Mouse (Mus musculus) liver, embryonic 14.5 days (tissue): ENCODE measurements around the gene Cfap97d2. TPM values are rescaled to one million over a fixed set of nuclear protein-coding genes. Genes with fewer than 3 reads are reported as not detected.

Source experiments
- ATAC-seq: fragments of 200-750 bp; cut with Nextera tagmentation; 2 replicates; pipeline ENCODE4 v1.8.0; 2017; ENCODE audit warnings: moderate number of reproducible peaks, mild to moderate bottlenecking, moderate library complexity; ENCODE audit not compliant: insufficient read depth
- DNase-seq, 3 experiments: peaks; one replicate each; pipeline ENCODE4 v3.0.0-alpha.2; 2012 to 2013; ENCODE audit warnings: low read depth in 3 of 3, low spot score in 3 of 3
- H3K27ac ChIP-seq: fragments of 300-500 bp; sonication (generic); 2 replicates; pipeline ENCODE4 v1.5.1; 2014; ENCODE audit warnings: moderate library complexity, mild to moderate bottlenecking, control low read depth, inconsistent platforms
- H3K27me3 ChIP-seq: fragments of 300-500 bp; sonication (generic); 2 replicates; pipeline ENCODE4 v1.6.1; 2014; ENCODE audit warnings: mild to moderate bottlenecking, low read length, moderate library complexity; ENCODE audit not compliant: control insufficient read depth, insufficient read depth
- H3K36me3 ChIP-seq: fragments of 300-500 bp; sonication (generic); replicated peaks from 2 replicates; pipeline ENCODE4 v1.6.1; 2014; ENCODE audit warnings: low read depth; ENCODE audit not compliant: control insufficient read depth, insufficient read depth
- H3K4me1 ChIP-seq, 2 experiments: fragments of 200-500 bp in 1 of 2; fragments of 300-500 bp in 1 of 2; sonication (generic) in 1 of 2; replicated peaks; 2 replicates each; pipeline ENCODE4 v1.6.1; 2012 to 2014; ENCODE audit warnings: antibody characterized with exemption in 1 of 2, inconsistent platforms in 1 of 2, low read length in 1 of 2; ENCODE audit not compliant: control insufficient read depth in 2 of 2, insufficient read depth in 2 of 2
- H3K4me2 ChIP-seq: fragments of 300-500 bp; sonication (generic); 2 replicates; pipeline ENCODE4 v1.6.1; 2014; ENCODE audit warnings: low read depth, mild to moderate bottlenecking, control low read depth, moderate library complexity
- H3K4me3 ChIP-seq, 2 experiments: fragments of 200-500 bp in 1 of 2; fragments of 300-500 bp in 1 of 2; sonication (generic) in 1 of 2; 2 replicates each; pipeline ENCODE4 v1.5.1; 2012 to 2014; ENCODE audit warnings: low read depth in 2 of 2, low read length in 2 of 2, mild to moderate bottlenecking in 2 of 2, control low read depth in 1 of 2, inconsistent platforms in 1 of 2, moderate library complexity in 1 of 2; ENCODE audit not compliant: insufficient read depth in 1 of 2
- H3K9ac ChIP-seq: fragments of 300-500 bp; sonication (generic); replicated peaks from 2 replicates; pipeline ENCODE4 v1.6.1; 2014; ENCODE audit warnings: mild to moderate bottlenecking, control low read depth, moderate library complexity
- H3K9me3 ChIP-seq: fragments of 300-500 bp; sonication (generic); 2 replicates; pipeline ENCODE4 v1.6.1; 2016; ENCODE audit warnings: low read length, mixed read lengths; ENCODE audit not compliant: control insufficient read depth
- CTCF ChIP-seq: IDR thresholded peaks from 2 replicates; pipeline ENCODE4 v1.5.1; 2016; ENCODE audit warnings: antibody characterized with exemption, low read depth, control low read depth
- EP300 ChIP-seq: IDR thresholded peaks from 2 replicates; pipeline ENCODE4 v1.6.1; 2016; ENCODE audit warnings: antibody characterized with exemption, low read depth
- WGBS: fragments of 180-500 bp; shearing (Covaris S2); extraction: QIAGEN DNeasy Blood & Tissue Kit; methylation state at CpG from one replicate; pipeline ENCODE4 v1.1.7; 2014; ENCODE audit not compliant: insufficient replicate concordance; 5-methylcytosine and 5-hydroxymethylcytosine counted together
- polyA plus RNA-seq, 2 experiments: library from polyadenylated mRNA; depleted of rRNA in 1 of 2; stranded (reverse) in 1 of 2; unstranded in 1 of 2; fragments of >200 nt; fragmentation: Nextera tagmentation in 1 of 2; extraction: Ambion mirVana in 1 of 2; gene quantifications; 2 replicates each; pipeline versions ENCODE4 v1.2.1 to v1.2.3; 2012 to 2014

Cfap97d2 gene
- polyA plus RNA-seq, 2 experiments = 0.02 TPM; not detected in 1

GRCm38 (mm10) chr8:13676701-13677412 lies 28.8 kb upstream of the Cfap97d2 start:
- WGBS = under 1% methylated on average over 47 of the region's 47 CpGs
- H3K9me3 ChIP-seq = no peaks in the 10 kb centered on the region
- peak overlapping the region; percentile 73 for H3K9ac ChIP-seq
- peak overlapping the region; percentile 99 for H3K4me2 ChIP-seq
- ATAC-seq (peak; percentile 40), DNase-seq (no peak)
- no peaks in the 10 kb centered on the region for H3K27me3 ChIP-seq
- H3K36me3 ChIP-seq = no peaks in the 10 kb centered on the region
- peak overlapping the region; percentile 75 to 86 for H3K4me3 ChIP-seq
- peaks cover 19 to 38% of the 10 kb centered on the region in 2 experiments for H3K4me1 ChIP-seq
- no peak overlapping the region; the same call in 1 of the 2 replicates for H3K27ac ChIP-seq
- TF ChIP-seq EP300 (no peak), CTCF (peak; percentile 37)

DNA sequence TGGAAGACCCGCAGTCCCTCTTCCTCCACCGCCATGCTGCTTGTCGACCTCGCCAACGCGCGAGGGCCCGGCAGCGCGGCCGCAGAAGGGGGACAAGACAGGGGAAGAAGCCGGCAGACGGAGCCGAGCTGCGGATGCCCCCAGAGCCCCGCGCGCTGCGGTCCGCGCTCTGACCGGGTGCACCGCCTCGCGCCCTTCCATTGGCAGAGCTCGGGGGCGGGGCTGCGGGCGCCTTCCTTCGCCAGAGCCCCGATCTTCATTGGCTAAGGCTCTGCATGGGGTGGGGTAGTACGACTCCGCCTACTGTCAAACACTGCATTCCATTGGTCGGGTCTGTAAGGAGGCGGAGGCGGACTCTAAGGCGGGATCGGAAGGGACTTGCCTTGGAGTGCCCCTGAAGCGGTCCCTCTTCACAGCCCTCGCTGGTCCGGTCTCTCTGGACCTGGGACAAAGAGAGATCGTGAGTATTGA lies 28.2 kb upstream of the Cfap97d2 start, which contains the start of gene Rasa3:
Gene Rasa3, minus strand, starts transcription at position 191 of the 471 bp plus-strand sequence.
- DNase-seq = peak; percentile 92 to 93 (median 93)
- Histone ChIP-seq H3K4me1 (peaks cover 14 to 33% of the 10 kb centered on the region in 2 experiments), H3K36me3 (no peaks in the 10 kb centered on the region), H3K27ac (no peak within 1 kb of the TSS; the same call in 1 of the 2 replicates), H3K9ac (peak within 1 kb of the TSS; percentile 73), H3K9me3 (no peaks in the 10 kb centered on the region), H3K27me3 (no peaks in the 10 kb centered on the region), H3K4me2 (peak within 1 kb of the TSS; percentile 99), H3K4me3 (peak within 1 kb of the TSS; percentile 75 to 86)
- ATAC-seq = peak; percentile 96
- WGBS = 0% methylated on average over 42 of the region's 42 CpGs
- TF ChIP-seq CTCF (no peak), EP300 (no peak)

GRCm38 (mm10) chr8:13678182-13678581 lies 27.5 kb upstream of the Cfap97d2 start:
- Histone ChIP-seq H3K27me3 (no peaks in the 10 kb centered on the region), H3K4me2 (peak overlapping the region; percentile 99), H3K36me3 (no peaks in the 10 kb centered on the region), H3K4me1 (peaks cover 14 to 33% of the 10 kb centered on the region in 2 experiments), H3K9me3 (no peaks in the 10 kb centered on the region), H3K27ac (no peak overlapping the region), H3K4me3 (peak overlapping the region; percentile 55 to 86), H3K9ac (peak overlapping the region; percentile 48)
- TF ChIP-seq EP300 (no peak), CTCF (no peak)
- DNase-seq (no peak), ATAC-seq (no peak)
- WGBS = 20% methylated on average over 8 of the region's 8 CpGs

GRCm38 (mm10) chr8:13684131-13684530 lies 21.6 kb upstream of the Cfap97d2 start:
- Histone ChIP-seq H3K4me1 (peaks cover 0 to 13% of the 10 kb centered on the region in 2 experiments; a peak in 2 of 4 replicates), H3K4me2 (no peak overlapping the region), H3K27me3 (no peaks in the 10 kb centered on the region), H3K4me3 (no peak overlapping the region), H3K9ac (no peak overlapping the region), H3K9me3 (no peaks in the 10 kb centered on the region), H3K27ac (no peak overlapping the region), H3K36me3 (no peaks in the 10 kb centered on the region)
- no peak for TF ChIP-seq EP300
- no peak for TF ChIP-seq CTCF
- DNase-seq (no peak), ATAC-seq (no peak)
- 22% methylated on average over 7 of the region's 7 CpGs for WGBS

- DNase-seq (no peak), ATAC-seq (no peak)
- Histone ChIP-seq H3K36me3 (no peaks in the 10 kb centered on the region), H3K27me3 (no peaks in the 10 kb centered on the region), H3K4me2 (no peak overlapping the region), H3K9ac (no peak overlapping the region), H3K9me3 (no peaks in the 10 kb centered on the region), H3K27ac (no peak overlapping the region), H3K4me1 (peaks cover 0 to 13% of the 10 kb centered on the region in 2 experiments; a peak in 2 of 4 replicates), H3K4me3 (no peak overlapping the region)
- TF ChIP-seq EP300 = no peak
- TF ChIP-seq CTCF = no peak
- WGBS = 47% methylated on average over 16 of the region's 16 CpGs
These were observed 19.9 kb upstream of the Cfap97d2 start for GRCm38 (mm10) chr8:13685674-13686314.
